Comparison of ENCODE assay signal across 31 mouse cellular contexts in genomic region chr6:125558831-125559230, GRCm38 (mm10).
"Had no signal": no experiment of that assay in that cellular context is flagged by ENCODE, and none has a peak within 500 bp of the region (broad histone marks: within the 10 kb centered on the region; RNA-seq: fewer than 3 reads in every experiment).

No protein-coding gene starts in this region.

- H3K4me1 ChIP-seq: limb, embryonic 10.5 days; limb, embryonic 12.5 days; limb, embryonic 13.5 days; limb, embryonic 15.5 days; midbrain, embryonic 13.5 days; midbrain, embryonic 15.5 days; neural tube, embryonic 12.5 days had no signal

- ATAC-seq: liver, embryonic 12.5 days; lung, postnatal 0 days; midbrain, embryonic 13.5 days; midbrain, embryonic 15.5 days; midbrain, embryonic 16.5 days had no signal

- H3K9ac ChIP-seq: limb, embryonic 12.5 days; limb, embryonic 13.5 days; limb, embryonic 15.5 days; liver, embryonic 12.5 days; liver, embryonic 13.5 days; liver, embryonic 14.5 days; liver, embryonic 15.5 days; liver, postnatal 0 days; lung, embryonic 14.5 days; lung, embryonic 15.5 days; midbrain, embryonic 12.5 days; midbrain, embryonic 13.5 days; midbrain, embryonic 15.5 days; neural tube, embryonic 12.5 days had no signal

- H3K36me3 ChIP-seq: limb, embryonic 10.5 days; limb, embryonic 12.5 days; limb, embryonic 13.5 days; limb, embryonic 15.5 days; liver, embryonic 12.5 days; liver, embryonic 13.5 days; liver, embryonic 15.5 days; lung, embryonic 15.5 days; midbrain, embryonic 10.5 days; midbrain, embryonic 12.5 days; midbrain, embryonic 13.5 days; midbrain, embryonic 15.5 days; neural tube, embryonic 12.5 days had no signal

- H3K27me3 ChIP-seq: limb, embryonic 12.5 days; limb, embryonic 13.5 days; limb, embryonic 15.5 days; liver, embryonic 12.5 days; liver, embryonic 13.5 days; liver, embryonic 15.5 days; lung, embryonic 15.5 days; midbrain, embryonic 12.5 days; midbrain, embryonic 13.5 days; midbrain, embryonic 15.5 days; neural tube, embryonic 12.5 days had no signal

- H3K9me3 ChIP-seq: limb, embryonic 10.5 days; limb, embryonic 12.5 days; limb, embryonic 13.5 days; limb, embryonic 15.5 days; liver, embryonic 12.5 days; liver, embryonic 13.5 days; liver, embryonic 15.5 days; lung, embryonic 15.5 days; midbrain, embryonic 10.5 days; midbrain, embryonic 12.5 days; midbrain, embryonic 13.5 days; midbrain, embryonic 15.5 days; neural tube, embryonic 12.5 days had no signal

- DNase-seq: left cerebral cortex, postnatal 4 days; liver; liver, embryonic 13.5 days; liver, postnatal 0 days; lung, adult 18-20 months; lung, embryonic 14.5 days; lung, postnatal 10 days; lung, postnatal 14 days; lung, postnatal 36 days; lung, postnatal 4 days; midbrain, embryonic 14.5 days had no signal

- H3K4me2 ChIP-seq: limb, embryonic 12.5 days; limb, embryonic 13.5 days; limb, embryonic 15.5 days; liver, embryonic 11.5 days; liver, embryonic 12.5 days; liver, embryonic 13.5 days; liver, embryonic 15.5 days; lung, embryonic 14.5 days; lung, embryonic 15.5 days; midbrain, embryonic 11.5 days; midbrain, embryonic 12.5 days; midbrain, embryonic 13.5 days; midbrain, embryonic 15.5 days; neural tube, embryonic 12.5 days had no signal

- H3K27ac ChIP-seq: left cerebral cortex, adult 2 months; limb, embryonic 10.5 days; limb, embryonic 12.5 days; limb, embryonic 13.5 days; limb, embryonic 15.5 days; liver, embryonic 12.5 days; liver, embryonic 13.5 days; liver, embryonic 14.5 days; lung, embryonic 15.5 days; macrophage; midbrain, embryonic 10.5 days; midbrain, embryonic 12.5 days; midbrain, embryonic 13.5 days; midbrain, embryonic 15.5 days; neural tube, embryonic 12.5 days had no signal

- H3K4me3 ChIP-seq: left cerebral cortex, adult 2 months; limb, embryonic 10.5 days; limb, embryonic 12.5 days; limb, embryonic 13.5 days; limb, embryonic 15.5 days; liver, embryonic 12.5 days; liver, embryonic 13.5 days; liver, embryonic 15.5 days; lung, embryonic 15.5 days; midbrain, embryonic 10.5 days; midbrain, embryonic 12.5 days; midbrain, embryonic 13.5 days; midbrain, embryonic 15.5 days; myocyte; neural tube, embryonic 12.5 days had no signal
